Mouse (Mus musculus) embryonic fibroblast, embryonic 13.5 days (primary cell): Measurements from ENCODE around the gene Cog2.

Experiments
- CTCF ChIP-seq: IDR thresholded peaks from 2 replicates; pipeline ENCODE4 v1.5.1; 2011; ENCODE audit warnings: mild to moderate bottlenecking, control low read depth, low read length, moderate library complexity, borderline replicate concordance; ENCODE audit not compliant: insufficient read depth
- POLR2A ChIP-seq: IDR thresholded peaks from 2 replicates; pipeline ENCODE4 v1.6.1; 2011; ENCODE audit warnings: low read depth, mild to moderate bottlenecking, control low read depth, low read length, moderate library complexity

GRCm38 (mm10) chr8:124494955-124495354 is 25.6 kb upstream of the Cog2 start:
- TF ChIP-seq CTCF = no peak
- no peak for TF ChIP-seq POLR2A
